Mouse (Mus musculus) heart, postnatal 14 days (tissue): ENCODE data around the gene Vim. TPM values are rescaled to one million over a fixed set of nuclear protein-coding genes. Genes with fewer than 3 reads are reported as not detected.

ENCODE experiments used
- DNase-seq, 2 experiments: peaks; one replicate each; pipeline ENCODE4 v3.0.0; 2021 to 2022
- intact Hi-C: fragments of 180-260 bp; cut with DNase I; formaldehyde crosslinking; loops from one replicate; pipeline ENCODE4 v1.15.1; 2025
- long read RNA-seq, 2 experiments: library from polyadenylated mRNA; stranded (forward); transcript quantifications; one replicate each; pipeline ENCODE4 v2.0.0; 2021
- total RNA-seq, 2 experiments: library from RNA; stranded (reverse); gene quantifications; 2 replicates each; pipeline ENCODE4 v1.2.3; 2021

Vim gene
- total RNA-seq: 100 to 1,000 TPM; 554 to 575 TPM
- long read RNA-seq, experiment 1, transcript Vim-203 (5 exons, 535 nt): minor isoform, 6 of 268 reads
- long read RNA-seq, experiment 1, transcript Vim-201 (9 exons, 2,193 nt): major isoform, 248 of 268 reads
- long read RNA-seq, experiment 1, partial matches to known transcripts: 9 of 268 reads
- long read RNA-seq, experiment 1, other reads (novel, unspliced or antisense): 5 of 268 reads
- long read RNA-seq, experiment 2, transcript Vim-201 (9 exons, 2,193 nt): major isoform, 190 of 203 reads
- long read RNA-seq, experiment 2, partial matches to known transcripts: 6 of 203 reads
- long read RNA-seq, experiment 2, other reads (novel, unspliced or antisense): 4 of 203 reads

DNA sequence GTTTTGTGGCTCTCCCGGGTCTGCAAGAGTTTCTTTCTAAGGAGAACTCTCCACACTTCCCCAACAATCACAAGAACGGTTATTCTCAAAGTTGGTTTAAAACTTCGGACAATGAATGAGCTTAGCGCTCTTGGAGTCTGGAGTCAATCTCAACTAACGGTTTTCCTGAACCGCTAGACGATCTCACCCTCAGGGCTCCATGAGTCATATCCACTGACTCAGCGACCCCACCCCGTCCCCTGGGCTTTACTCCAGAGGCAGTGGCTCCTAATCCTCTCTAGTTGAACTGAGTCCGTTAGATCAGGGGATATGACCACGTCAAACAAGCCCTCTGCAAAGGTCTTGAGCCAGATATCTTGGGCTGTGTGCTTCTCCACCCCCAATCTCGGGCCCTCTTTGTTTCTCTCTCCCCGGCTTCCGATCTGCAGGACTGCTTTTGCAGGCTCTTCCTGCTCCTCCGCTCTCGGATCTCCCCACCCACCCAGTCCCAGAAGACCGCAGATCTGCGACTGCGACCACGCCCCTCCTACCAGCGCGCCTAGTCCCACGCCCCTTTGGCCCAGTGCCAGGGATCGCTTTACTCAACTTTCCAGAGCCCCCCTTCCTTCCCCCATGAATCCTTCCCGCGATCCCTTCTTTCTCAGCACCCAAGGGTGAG, at the start of gene Vim:
Vim (plus strand) TSS at position 520 of the 658 bp plus-strand sequence.
- intact Hi-C loops: loop anchor here (2.0 kb wide), 3 partner anchors 29 to 283 kb away; partner anchors contain the start of gene Trdmt1
- DNase-seq: peak; percentile 91

DNA sequence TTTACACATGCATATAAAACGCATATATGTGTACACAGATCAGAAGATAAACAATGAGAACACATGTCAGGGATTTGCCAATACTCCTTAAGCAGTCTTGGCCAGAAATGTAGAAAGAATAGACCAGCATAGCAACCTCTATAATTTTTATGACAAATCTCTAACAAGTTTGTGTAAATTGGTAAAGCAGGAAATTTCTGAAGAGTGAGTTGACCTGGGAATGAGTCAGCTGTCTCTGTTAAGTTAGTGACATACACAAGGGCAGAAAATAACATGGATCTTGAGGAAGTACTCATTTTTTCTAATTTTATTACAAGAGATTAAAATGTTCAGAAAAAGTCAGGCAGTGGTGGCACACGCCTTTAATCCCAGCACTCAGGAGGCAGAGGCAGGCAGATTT, 47.5 kb upstream of the Vim start:
- no peak for DNase-seq
- intact Hi-C loops: loop anchor here (5.0 kb wide), 1 partner anchor 134 kb away; no protein-coding TSS in a partner anchor

- no peak for DNase-seq
- intact Hi-C loops: loop anchor here (5.0 kb wide), 1 partner anchor 135 kb away; no protein-coding TSS in a partner anchor
These were observed 46.6 kb upstream of the Vim start for GRCm38 (mm10) chr2:13527125-13527524.

GRCm38 (mm10) chr2:13527531-13527930, 46.2 kb upstream of the Vim start:
- peak in 1 of 2 experiments; percentile 28 for DNase-seq
- intact Hi-C loops: loop anchor here (5.0 kb wide), 1 partner anchor 135 kb away; no protein-coding TSS in a partner anchor

DNA sequence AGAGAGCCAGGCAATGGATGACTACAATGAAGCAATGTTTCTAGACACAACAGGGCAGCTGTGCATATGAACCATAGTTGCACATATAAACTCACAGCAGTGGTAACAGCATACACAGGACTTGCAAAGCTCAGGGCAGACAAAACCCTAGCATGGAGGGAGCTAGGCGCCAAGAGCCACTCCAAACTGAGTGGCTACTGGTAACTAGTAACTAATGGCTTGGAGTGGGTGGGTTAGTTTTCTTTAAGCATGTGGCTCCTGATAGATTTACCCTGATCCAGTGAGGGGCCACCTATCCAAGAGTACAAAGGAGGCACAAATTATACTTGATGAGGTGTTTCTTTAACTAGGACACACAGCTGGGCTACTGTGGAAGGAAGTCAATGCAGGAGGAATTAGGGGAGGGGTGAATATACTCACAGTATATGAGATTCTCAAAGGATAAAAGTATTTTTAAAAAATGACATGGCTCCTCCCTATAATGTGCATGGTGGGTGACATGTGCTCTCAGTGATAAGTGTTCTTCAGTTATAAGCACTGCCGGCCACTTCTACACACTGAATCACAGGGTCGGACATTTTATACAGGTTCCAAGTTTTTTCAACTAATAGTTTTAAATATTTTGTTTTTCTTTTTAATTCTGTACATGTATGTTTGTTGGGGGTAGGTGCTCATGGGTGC, 44.3 kb upstream of the Vim start:
- DNase-seq: no peak
- intact Hi-C loops: loop anchor here (5.0 kb wide), 1 partner anchor 137 kb away; no protein-coding TSS in a partner anchor

- intact Hi-C loops: no loop called here
- DNase-seq: no peak
These were observed 43.1 kb upstream of the Vim start for GRCm38 (mm10) chr2:13530639-13531038.

DNA sequence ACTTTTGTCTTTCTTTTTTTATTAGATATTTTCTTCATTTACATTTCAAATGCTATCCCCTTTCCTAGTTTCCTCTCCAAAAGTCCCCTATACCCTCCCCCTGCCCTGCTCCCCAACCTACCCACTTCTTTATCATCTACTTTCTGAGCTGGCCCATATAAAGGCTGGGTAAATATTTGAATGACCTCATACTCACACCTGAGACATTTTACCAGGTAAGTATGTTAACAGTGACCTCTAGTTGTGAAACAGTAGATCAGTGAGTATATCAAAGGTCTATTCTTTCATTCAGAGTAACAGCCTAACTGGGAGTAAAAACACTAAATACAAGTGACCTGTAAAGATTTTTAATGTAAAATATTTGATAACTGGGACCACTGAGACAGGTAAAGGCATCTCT, 37.0 kb upstream of the Vim start:
- DNase-seq: no peak

DNA sequence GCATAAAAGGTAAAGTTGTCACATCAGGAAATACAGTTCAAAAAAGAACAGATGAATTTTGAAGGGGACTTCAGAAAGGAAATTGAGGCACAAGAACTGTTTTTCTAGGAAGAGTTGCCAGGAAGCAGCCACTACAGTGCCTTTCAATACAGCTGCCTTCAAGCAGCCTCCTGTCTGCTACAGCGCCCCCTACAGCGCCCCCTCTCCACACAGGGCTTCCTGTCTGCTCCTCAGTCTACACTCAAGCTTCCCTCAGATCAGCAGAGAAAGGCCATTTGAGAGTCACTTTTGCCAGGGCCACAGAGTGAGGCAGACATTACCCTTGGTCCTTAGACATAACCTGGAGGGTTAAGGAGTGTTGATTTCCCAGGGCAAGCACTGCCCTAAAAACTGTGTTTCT, 36.0 kb upstream of the Vim start:
- intact Hi-C loops: no loop called here
- no peak for DNase-seq

More for the DNA sequence above, 37.0 kb upstream of the Vim start:
- intact Hi-C loops: no loop called here

DNA sequence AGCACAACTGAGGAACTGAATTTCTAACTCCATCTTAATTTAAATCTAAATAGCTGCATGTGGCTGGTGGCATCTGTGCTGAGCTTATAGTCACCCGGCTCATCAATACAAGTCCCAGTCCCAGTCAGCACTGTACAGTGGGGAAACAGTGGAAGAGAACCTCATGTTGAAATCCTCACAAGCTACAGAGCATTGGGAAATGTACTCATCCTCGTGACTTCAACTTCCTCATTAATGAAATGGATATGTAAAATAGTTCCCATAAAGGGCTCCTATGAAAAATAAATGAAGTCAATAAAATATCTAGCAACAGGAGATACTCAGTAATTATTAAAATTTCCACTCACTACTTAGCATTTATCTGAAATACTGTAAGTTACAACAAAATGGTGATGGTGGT, 35.5 kb upstream of the Vim start:
- no peak for DNase-seq
- intact Hi-C loops: no loop called here

DNA sequence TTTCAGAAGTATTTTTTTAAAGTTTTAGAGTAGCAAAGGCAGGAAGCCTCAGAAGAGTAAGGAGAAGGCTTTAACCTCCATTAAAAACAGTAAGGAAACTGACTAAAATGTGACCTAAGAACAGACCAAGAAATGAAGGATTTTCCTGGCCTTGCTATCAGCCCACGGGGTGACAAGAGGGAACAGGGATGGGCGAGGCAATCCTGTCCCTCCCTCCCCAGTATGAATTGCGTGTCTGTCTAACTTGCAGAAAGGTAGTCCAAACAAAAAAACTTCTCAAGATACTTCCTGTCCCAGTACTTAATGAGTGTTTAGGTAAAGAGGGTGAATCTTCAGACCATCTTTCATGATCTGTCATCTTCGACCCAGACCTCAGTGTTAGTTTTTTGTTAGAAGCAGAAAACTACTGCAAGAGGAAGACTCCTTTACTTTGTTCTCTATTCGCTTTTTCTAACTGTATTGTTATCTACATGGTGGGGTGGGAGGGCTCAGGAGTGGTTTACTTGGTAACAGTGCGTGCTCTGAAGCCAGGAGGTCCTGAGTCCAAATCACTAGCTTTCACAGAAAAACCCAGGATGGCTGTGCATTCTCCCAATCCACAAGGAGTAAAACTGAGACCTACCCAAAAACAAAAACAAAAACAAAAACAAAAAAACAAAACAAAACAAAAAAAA, 34.9 kb upstream of the Vim start:
- intact Hi-C loops: no loop called here
- DNase-seq: no peak

GRCm38 (mm10) chr2:13539860-13540259, 33.9 kb upstream of the Vim start:
- intact Hi-C loops: no loop called here
- DNase-seq: no peak

- DNase-seq: no peak
- intact Hi-C loops: loop anchor here (2.0 kb wide), 1 partner anchor 29 kb away; the partner anchor contains the start of gene Vim
These were observed 30.1 kb upstream of the Vim start for GRCm38 (mm10) chr2:13543519-13544124.

GRCm38 (mm10) chr2:13544193-13544824, 29.4 kb upstream of the Vim start, which contains the start of gene Trdmt1:
Gene Trdmt1 (minus strand): TSS chr2:13544668.
- peak; percentile 85 for DNase-seq

DNA sequence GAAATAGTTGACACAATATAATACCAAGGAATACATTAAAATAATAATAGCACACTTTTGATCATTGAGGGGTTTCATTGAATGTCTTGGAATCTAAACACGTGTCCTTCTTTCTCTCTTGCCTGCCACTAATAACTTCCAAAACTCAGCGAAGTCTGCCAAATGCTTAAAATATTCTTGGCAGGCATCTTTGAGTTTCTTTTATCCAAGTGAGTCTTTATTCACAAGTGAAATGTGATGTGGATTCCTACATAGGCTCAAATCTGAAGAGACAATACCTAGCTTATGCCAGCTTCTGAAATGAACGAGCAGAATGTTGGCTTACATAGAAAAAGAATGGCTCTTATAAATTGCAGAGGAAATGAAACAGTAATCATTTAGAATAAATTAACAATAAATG, 25.0 kb upstream of the Vim start:
- intact Hi-C loops: no loop called here
- no peak for DNase-seq

More at GRCm38 (mm10) chr2:13544193-13544824, 29.4 kb upstream of the Vim start, which contains the start of gene Trdmt1:
- intact Hi-C loops: loop anchor here (2.0 kb wide), 1 partner anchor 28 kb away; the partner anchor contains the start of gene Vim

DNA sequence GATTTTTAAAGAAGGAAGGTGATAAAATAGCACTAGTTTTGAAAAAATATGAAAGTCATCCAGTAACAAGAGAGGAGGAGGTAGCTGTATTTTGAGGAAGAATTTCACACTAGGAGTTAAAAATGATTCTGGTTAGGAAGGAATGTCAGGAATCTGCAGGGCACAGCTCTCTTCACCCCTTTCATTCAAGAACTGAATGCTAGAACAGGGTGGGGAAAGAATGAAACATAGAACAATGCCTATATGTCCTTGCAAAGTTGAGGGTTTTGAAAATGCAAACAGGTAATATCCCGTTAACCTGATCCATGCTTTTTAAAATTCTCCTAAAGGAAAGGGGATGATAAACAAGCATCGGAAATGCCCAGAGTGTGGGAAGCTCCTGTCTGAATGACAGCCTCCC, 19.8 kb upstream of the Vim start:
- DNase-seq: no peak
- intact Hi-C loops: no loop called here

GRCm38 (mm10) chr2:13556239-13556638, 17.5 kb upstream of the Vim start:
- intact Hi-C loops: no loop called here
- DNase-seq: no peak

- intact Hi-C loops: no loop called here
- peak in 1 of 2 experiments; percentile 14 for DNase-seq
These were observed 16.3 kb upstream of the Vim start for GRCm38 (mm10) chr2:13557145-13558030.

GRCm38 (mm10) chr2:13558607-13559262, 15.0 kb upstream of the Vim start:
- DNase-seq: peak in 1 of 2 experiments; percentile 29
- intact Hi-C loops: no loop called here
